Mouse (Mus musculus): ENCODE data around the gene Olfr735.
A peak's percentile ranks its signal among the peaks of the same experiment; 100 is the strongest.

Gene Olfr735

GRCm38 (mm10) chr14:50348796-50349195 is at the start of gene Olfr735:
TSS of gene Olfr735 (minus strand) at chr14:50348872.
- no peak for DNase-seq

- no peak for DNase-seq
Observed at GRCm38 (mm10) chr14:50380863-50381262, 32.2 kb upstream of the Olfr735 start, which contains the start of gene Olfr736. TSS of gene Olfr736 (plus strand) at chr14:50381163.

GRCm38 (mm10) chr14:50363561-50363960 is 14.9 kb upstream of the Olfr735 start:
- no peak for DNase-seq

DNA sequence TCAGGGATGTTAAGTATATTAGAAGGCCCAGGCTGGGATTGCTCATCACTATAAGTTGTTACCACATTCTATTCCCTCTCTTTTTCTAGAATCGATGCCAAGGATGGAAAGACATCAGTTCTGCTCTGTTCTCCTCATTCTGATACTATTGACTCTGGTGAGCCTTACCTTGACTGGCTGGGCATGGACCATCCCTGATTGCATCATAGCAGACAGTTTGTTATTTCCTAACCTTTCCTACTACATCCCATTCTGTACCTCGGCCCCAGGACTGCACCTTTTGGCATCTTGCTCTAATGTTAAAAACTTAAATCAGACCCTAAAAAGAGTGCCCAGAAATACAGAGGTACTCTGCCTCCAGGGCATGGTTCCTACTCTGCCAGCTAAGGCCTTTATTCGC is 11.8 kb upstream of the Olfr735 start:
- DNase-seq: no peak

GRCm38 (mm10) chr14:50357593-50357992 is 8.9 kb upstream of the Olfr735 start, which contains the start of gene Tlr11:
TSS of gene Tlr11 (plus strand) at chr14:50357914.
- DNase-seq: no peak

- DNase-seq: no peak
Observed at GRCm38 (mm10) chr14:50356725-50357124, 8.1 kb upstream of the Olfr735 start.

GRCm38 (mm10) chr14:50352438-50352837 is 3.8 kb upstream of the Olfr735 start:
- DNase-seq: peak; percentile 4

GRCm38 (mm10) chr14:50326661-50327060 is 22.0 kb downstream of the Olfr735 start, which contains the start of gene Olfr734:
TSS of gene Olfr734 (minus strand) at chr14:50326761.
- no peak for DNase-seq

DNA sequence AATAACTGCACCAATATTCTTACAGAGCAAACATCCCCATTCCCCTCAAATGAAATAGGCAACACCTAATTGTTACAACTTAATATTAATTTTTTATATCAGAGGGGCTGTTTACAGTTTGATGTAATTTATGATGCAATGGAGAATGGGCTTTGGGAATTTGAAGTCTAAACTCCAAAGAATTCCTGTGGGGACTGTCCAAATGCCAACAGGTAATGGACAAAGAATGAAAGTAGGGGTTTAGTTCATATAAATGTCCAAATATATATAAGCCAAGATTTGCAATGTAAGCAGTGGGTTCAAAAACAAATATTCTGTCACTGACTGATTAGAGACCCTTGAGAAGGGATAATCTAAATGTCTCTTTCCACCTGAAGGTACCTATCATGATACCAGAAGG is 47.2 kb downstream of the Olfr735 start, which contains the start of gene Olfr733:
Olfr733 (minus strand) TSS at position 101 of the 400 bp plus-strand sequence.
- DNase-seq: no peak
